Mouse (Mus musculus) 3T3-L1 (cell line): ENCODE data around the gene Gabra4.
"Not testable (repeated sequence)": the region's sequence is repeated elsewhere in the genome, so short reads cannot be mapped to it uniquely, and the experiment has no call there.

ENCODE experiments used
- DNase-seq: peaks from one replicate; pipeline ENCODE4 v3.0.0-alpha.2; 2015; ENCODE audit warnings: low read depth, low spot score

The Gabra4 gene

DNA sequence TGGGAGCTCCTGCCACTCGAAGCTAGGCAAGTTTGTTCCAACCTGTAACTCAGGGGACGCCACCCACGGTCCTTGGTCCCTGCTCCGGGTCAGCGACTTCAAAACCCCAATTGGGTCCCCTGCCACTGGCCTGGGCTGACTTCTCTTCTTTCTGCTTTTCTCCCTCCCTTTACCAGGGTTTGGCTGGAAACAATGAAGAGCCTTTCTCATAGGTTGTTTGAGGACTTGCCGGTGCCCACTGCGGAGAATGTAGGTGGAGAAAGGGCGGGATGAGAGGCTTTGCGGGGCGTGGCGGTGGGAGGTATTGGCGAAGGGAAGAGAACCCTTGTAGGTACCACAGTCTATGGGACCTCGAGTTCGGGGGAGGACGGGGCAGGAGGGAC, at the start of gene Gabra4:
TSS of gene Gabra4 (minus strand) at position 194 of the 383 bp plus-strand sequence.
- no peak for DNase-seq

DNA sequence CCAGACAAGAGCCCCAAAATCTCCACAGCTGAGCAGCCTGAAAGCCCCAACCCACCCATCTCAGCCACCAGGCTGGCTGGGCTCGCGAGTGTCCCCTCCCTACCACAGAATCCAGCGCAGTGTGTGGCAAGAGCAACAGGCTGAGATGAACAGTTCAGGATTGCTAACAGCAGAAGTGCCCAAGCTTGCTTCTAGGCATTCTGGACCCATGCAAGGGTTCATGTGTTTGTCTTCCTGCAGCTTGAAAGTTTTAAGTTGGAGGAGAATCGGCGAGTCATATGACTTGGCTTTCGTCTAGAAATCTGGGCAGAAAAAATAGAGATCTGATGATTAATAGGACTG, 43.1 kb upstream of the Gabra4 start:
- no peak for DNase-seq

DNA sequence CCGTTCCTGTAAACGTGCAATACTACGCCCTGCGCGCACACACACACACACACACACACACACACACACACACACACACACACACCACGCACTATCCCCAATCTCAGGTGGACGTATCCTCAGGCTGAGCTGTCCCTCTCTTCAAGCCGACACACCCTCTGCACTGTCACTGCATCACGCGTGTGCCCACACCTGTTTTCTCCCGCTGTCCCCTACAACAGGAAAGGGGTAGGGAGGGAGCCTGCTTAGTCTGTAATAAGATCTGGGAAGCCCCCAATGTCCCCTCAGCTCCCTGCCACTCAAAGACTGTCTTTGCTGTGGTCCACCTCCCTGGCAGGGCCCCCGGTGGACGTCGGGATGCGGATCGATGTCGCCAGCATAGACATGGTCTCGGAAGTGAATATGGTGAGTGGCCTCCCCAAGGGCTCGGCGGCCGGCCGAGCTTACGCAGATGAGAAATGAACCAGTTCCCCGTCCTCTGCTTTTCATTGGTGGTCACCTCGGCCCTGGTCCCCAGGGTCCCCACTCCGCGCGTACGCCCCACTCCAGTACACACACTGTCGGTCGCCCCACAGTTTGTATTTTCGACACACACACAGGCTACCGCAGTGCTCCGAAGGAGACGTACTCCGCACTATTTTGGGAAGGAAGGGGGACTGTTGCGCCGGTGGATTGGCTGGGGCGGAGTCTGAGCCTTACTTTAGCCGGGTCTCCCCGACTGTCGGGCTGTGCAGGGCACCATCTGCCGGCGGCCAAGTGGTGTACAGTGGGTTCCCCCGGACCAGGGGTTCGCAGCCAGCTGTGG, 42.6 kb upstream of the Gabra4 start:
- no peak for DNase-seq

DNA sequence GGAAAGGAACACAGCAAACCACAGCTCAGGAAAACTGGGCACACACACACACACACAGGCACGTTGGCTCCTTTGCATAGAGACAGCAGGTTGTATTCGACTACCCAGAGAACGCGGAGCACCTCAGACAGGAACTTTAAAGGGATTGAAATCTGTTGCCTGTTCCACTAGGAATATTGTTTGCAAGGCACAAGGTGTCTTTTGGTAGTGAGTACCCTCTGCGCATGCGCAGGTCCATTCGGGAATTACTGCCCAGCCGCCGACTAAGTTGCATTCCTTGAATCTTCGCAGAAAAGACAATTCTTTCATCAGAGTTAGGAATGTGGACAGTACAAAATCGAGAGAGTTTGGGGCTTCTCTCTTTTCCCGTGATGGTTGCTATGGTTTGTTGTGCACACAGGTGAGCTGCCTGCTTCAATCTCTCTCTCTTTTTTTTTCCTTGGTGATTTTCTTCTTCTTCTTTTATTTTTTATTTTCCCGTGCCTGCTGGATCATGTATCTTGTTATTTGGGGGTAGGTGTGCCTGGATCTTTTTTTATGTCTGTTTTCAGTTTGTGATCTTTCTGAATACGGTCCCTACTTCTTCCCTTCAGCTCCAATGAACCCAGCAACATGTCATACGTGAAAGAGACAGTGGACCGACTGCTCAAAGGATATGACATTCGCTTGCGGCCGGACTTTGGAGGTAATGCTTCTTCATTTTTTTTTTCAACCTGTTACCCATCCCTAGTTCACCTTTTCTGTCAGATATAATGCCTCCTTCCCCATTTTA, 41.8 kb upstream of the Gabra4 start:
- DNase-seq, result no peak

DNA sequence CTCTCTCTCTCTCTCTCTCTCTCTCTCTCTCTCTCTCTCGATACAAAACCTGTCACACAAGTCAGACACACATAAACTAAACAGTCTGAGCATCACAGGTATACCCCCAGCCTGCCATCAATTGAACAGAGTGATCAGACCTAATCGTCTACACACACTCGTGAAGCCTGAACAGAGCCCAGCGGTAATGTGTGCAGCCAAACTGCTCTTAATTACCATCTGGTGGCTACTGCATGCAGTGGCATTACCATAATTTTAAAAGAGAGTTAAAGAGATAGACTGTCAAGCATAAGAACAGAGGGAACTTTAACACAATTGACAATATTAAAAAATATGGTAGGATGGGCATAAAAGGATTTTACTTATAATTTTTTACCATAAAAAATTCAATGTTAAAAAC, 7.5 kb upstream of the Gabra4 start:
- no peak for DNase-seq

DNA sequence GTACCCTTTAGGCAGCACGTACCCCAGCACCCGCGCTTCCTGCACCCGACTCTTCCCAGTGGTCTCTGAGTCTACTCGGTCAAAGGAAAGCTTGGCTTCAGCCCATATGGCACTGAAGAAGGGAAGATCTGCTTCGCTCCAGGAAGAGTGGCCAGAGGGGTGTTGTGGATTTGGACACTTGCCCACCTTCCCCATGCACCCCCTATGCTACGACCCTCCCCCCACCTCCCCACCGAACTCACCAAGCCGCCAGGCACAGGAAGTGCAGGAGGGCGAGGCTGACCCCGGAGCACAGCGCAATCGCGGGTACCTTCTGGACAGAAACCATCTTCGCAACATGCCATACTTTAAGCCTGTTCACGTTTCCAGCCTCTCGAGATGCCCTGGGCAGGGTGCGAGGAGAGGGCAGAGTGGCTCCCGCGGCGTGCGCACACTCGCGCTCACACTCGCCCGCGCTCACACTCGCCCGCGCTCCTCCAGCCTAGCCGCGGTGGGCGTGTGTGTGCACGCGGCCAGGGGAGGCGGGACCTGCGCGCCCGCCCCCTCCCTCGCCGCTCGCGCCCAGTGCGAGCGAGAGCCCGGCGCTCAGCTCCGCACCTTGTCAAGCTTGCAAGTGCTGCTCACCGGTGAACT, 510 bp downstream of the Gabra4 start, which contains the start of gene Gabrb1:
TSS of gene Gabrb1 (plus strand) at position 632 of the 633 bp plus-strand sequence.
- DNase-seq, result no peak

DNA sequence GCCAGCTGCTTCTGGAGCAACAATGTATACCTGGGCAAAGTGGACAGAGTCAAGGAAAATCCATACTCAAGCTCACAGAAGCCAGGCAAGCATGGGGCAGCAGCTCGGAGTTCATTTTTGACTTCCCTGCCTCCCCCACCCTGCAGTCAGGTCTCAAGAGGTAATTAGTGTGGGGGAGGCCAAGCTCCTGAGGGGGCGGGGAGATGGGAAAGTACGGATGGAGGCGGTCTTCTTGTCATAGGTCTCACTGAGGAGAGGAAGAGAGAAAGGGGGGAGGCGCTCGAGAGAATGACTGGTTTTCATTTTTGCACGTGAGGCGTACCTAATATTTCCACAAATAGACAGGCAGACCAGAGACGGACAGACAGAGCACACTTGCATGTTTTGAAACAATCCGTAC, 1.3 kb downstream of the Gabra4 start:
- no peak for DNase-seq

DNA sequence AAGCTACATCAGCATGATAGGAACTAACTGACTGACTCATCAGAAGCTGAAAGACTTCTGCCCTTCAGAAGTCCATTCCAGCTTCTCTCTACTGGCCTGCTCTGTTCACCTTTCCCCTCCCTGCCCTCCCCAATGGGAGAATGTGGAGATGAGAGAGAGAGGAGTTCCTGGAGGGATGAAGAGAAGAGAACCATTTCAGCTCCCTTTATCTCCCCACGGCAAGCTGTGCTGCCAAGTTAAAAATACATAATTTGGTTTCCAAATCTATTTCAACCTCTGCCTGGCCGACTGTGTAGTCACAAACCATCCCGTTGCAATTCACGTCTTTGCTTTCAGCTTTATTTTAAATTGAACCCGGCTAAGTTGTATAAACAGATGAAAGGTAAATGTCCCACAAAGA, 4.1 kb downstream of the Gabra4 start:
- DNase-seq, result no peak

DNA sequence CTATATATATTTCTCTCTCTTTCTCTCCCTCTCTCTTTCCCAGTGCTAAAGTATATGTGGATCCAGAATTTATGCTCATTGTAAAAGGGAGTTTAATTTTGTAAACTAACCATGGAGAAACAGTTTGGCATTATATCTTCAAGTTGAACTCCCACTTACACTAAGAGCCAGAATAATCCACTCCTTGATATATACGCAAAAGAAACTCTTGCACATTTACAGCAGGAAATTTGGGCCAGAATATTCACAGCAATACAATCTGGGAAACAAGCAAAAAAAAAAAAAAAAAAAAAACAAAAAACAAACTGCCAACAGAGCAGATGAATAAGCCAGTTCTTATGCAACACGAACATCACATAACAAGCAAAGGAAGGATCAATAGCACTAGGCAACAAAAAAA, 10.0 kb downstream of the Gabra4 start:
- DNase-seq, result no peak

DNA sequence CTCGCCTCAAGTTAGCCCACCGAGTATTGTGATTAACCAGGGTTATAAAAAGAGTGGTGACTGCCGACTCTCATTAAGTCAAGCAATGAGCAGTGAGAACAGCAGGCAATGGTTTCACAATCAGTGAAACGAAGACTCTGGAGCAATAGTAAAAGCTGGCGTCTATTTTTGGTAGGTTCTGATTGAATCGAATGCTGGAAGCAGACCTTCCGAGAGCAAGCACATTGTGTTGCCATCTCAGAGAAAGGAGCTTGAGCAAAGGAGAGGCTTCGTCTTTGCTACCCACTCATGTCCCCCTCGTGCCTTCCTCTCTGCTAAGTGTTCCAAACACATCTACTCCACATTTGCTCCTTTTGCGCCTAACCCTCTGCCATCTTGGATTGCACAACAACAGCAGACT, 18.3 kb downstream of the Gabra4 start:
- DNase-seq, result no peak

DNA sequence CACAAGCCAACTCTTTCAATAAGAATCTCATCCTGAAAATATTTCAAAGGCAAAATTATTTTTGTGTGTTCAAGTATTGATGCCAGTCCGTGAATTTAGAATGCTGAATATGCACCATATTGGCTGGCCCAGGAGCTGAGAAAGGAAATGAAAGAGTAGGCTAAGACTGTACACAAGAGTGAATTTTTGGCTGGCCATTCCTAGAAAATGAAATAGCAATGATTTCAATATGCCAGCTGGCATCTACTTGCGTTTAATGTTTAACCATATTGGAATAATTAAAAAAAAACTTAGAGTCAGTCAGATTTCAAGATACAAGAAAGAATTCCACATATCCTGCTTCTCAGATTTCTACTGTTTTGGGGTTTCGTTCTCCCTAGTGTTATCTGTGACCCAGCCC, 30.3 kb downstream of the Gabra4 start:
- no peak for DNase-seq

DNA sequence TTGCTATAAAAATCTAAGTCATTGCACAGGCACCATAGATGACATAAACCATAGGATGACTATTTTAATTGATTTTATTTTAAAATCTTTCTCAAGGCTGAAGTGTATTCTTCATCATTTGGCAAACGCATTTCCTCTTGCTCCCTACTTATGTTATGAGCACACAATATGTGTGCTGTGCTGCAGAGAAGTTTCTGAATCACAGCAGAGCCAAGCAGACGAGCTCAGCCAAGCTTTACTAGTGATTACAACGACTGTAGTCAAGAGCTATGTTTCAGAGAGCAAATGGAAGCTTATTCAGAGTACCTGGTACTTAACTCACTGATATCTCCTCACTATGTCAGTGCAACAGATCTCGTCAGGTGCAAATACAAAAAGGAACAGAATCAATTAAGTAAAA, 41.4 kb downstream of the Gabra4 start:
- no peak for DNase-seq

DNA sequence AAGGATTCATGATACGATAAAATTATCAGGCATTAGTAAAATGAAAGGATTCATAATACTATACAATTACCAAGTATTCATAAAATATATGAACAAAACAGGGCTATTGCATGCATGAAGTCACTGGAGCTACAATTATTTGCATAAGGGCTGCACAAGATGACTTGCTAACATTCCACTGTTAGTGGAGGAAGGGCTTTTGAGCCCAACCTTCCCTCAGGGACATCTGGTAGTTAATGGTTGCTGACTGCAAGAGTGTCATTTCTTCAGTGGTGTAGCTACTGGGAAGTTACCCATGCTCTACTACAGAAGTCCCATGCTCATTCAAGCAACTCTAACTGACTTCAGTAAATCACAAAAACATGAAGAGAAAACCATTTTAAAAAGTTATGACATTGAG, 43.8 kb downstream of the Gabra4 start:
- no peak for DNase-seq

DNA sequence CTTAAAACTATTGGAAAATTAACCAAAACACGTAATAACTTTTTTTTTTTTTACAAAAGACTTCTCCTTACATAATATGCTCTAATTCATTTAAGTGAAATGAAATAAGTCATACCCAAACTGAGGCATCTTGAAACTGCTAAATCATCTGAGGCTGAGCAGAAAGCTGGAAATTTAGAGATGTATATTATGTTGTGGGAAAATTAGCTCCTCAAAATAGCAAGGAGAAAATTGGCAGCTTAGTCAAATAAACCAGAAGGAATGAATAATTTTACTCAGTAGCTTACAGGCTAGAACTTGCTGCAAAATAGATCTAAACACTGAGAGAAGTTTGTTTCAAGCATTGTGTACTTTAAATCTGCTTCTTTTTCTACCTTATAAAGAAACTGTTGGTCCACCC, 49.4 kb downstream of the Gabra4 start:
- no peak for DNase-seq

DNA sequence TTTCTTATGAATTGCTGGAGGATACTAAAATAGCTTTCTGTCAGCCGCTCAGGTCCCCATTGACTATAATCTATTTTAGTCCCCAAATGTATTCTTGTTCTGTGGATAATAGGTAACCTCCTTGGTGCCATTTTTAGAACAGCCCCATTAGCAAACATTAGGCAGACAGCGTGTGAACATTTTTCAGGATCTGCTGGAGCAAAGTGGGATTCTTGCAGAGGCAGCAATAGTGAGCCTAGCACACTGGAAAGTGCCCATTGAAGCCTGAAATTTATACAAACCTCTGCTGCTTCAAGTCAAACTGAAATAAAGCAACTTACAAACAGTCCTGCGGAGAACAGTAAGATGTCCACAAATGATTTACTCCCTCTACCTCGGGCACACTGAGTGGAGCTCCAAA, 51.2 kb downstream of the Gabra4 start:
- DNase-seq, result no peak

DNA sequence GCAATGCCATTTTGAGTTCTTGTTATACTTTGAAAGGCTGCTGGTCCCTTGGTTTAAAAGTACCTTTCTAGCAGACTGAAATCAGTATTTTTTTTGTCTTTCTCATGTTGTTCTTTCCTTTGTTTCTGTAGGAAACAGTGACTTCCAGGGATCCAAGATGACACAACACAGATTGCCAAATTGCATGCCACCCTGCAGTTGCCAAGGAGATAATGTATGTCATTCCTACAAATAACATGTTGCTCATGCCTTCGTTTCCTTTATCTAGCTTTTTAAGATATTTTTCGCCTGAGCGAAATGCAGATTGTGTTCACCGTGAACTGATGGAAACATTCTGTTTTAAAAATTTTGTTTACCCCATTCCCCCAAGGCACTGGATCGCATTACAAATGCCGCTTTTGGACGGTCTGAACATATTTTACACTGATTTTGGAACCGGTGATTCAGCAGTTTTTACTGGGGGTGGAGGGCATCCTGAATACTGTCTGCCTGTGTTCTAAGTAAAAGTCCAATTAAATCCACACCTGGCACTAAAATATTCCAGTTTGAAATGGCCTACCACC, 53.9 kb downstream of the Gabra4 start:
- DNase-seq, result no peak

DNA sequence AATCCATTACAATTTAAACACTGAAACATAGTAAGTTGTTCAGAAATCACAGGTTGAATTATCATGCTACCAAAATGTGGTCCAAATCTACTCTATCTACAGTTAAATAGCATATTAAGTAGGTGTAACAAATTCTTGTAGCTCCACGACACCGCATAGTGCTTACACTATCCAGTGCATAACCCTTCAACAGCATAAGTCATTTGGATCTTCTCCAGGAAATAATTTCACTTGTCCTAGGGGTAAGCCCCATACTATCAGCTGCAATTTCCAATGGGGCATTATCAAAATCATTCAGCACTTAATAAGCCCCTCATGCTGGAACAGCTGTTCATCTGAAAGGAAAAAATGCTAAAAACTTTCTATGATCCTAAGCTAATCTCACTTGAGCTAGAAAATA, 62.8 kb downstream of the Gabra4 start:
- no peak for DNase-seq

DNA sequence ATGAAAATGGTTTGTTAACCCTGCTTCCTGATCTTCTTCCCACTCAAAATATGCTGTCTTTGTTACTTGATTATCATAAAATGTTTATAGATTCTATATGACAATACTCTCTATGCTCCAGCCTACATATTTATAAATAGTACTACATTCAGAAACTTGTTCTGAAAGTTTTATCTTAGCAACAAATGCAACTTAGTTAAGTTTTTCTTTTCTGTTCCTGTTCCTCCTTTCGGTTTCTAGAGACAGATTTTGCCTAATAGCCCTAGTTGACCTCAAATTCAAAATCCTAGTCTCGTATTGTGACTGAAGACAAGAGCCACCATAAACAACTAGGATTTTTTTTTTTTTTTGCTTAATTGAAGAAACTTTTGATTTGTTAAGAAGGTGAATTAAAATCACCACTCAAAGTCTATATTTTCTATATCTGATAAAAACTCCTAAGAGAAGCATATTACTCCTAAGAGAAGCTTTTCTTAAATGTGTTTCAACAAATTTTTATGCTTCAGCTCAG, 64.3 kb downstream of the Gabra4 start:
- DNase-seq, result no peak

DNA sequence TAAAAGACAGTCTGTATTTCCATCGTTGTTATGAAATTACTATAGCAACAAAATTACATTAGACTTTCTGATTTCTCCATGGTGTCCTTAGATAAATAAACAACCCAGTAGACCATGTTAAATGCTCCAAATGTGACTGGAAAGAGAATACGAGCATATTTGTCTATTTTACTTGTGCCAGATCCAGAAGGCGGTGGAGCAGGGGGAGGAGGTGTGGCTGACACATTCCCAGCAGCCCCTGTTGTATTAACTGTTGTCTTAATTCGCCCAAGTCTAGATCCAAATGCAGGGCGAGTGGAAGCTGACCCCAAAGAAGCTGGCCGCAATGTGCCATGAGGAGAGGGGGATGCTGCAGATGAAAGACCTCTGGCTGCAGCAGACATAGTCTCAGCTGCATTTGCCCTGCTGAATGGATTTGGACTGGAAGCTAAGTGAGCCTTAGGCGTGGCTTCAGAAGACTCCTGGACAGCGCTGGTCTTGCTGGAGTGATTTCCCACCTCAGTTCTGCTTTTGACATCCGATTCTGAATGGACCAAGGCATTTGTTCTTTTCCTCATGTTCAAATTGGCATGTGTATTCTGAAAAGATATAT, 86.4 kb downstream of the Gabra4 start:
- DNase-seq, result no peak

DNA sequence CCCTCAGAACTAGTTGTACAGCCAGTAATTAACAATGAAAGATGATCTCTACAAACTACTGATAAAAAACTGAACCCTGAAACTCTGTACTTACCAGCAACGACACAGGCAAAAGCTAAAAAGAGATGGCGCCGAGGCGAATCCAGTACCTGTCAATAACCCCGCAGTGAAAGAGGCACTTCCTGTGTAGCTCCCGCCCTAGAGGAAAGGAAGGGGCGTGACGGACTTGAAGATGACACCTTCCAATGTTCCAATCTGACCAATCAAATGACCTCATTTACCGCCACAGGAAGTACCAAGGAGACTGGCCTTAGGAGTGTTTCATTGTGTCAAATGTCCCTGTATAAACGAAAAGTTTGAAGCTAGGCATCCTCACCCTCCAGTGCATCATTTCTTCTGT, 110.0 kb downstream of the Gabra4 start, which contains the start of gene Cox7b2:
TSS of gene Cox7b2 (minus strand) at position 127 of the 400 bp plus-strand sequence.
- no peak for DNase-seq

DNA sequence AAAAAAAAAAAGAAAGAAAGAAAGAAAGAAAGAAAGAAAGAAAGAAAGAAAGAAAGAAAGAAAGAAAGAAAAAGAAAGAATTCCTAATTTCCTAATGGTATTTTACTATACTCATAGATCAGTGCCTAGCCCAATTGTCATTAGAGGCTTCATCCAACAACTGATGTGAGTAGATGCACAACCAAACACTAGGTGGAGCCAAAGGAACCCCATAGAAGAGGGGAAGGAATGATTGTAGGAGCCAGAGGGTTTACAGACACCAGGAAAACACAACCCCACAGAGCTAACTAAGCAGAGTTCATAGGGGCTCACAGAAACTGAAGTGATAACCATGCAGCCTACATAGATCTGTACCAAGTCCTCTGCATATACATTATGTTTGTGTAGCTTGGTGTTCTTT, 112.6 kb downstream of the Gabra4 start:
- DNase-seq, result peak; percentile 53

DNA sequence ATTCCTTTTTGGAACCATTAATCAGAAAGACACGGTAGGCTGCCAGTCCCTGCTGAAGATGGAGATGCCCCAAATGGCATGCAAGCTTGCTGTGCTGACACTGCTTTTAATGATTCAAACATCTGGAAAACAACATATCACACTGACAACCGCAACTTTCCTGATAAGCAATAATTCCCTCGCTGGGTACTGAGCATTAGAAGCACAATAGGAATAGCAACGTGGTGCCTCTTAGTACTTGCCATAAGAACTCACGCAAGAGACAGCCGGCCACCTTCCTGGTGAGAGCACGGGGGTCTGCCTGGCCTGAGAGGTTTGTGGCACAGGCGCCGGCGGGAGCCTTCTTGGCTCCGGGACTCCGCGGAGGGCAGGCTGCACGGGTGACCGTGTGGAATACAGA, 132.6 kb downstream of the Gabra4 start:
- DNase-seq, result not testable (repeated sequence)
